Mouse (Mus musculus) kidney, adult 9 months (tissue): Measurements from ENCODE around the gene Ninj2.

Experiments
- DNase-seq: peaks from one replicate; pipeline ENCODE4 v3.0.0; 2022

Ninj2 gene

GRCm38 (mm10) chr6:120145439-120145838 lies 52.3 kb downstream of the Ninj2 start:
- DNase-seq, result peak; percentile 51

DNA sequence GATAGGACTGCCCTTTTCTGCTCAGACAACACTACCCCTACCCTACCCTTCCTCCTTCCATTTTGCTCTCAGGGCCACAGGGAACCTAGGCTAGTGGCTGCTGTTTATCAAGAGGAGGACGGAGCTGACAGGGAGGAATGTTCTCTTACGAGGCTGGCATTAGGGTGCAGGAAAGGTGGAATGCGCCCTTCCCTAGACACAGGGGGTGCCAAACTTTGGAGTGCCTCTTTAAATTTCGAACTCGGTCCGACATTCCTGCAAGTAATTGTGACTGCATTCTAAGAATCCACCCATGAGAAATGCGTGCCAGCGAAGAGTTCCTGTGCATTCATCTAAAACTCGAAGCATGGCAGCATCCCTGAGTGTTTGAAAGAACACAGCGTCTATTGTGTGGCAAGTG lies 53.5 kb downstream of the Ninj2 start:
- DNase-seq, result no peak

DNA sequence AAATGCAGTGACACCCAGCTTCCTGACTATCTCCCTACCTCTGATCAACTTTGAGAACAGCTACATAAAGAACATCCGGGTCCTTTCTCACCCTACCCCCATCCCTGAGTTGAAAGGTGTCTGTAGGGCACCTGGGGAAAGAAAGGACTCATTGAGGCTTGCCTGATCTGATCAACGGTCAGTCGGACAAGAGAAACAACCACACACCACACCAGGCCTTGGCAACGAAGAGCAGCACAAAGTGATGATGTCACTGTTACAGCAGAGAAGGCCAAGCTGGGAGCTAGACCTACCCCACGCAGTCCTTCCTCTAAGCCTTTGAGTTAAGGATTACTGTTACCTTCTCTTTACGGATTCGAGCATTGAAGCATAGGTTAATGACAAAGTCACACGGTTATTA lies 54.3 kb downstream of the Ninj2 start:
- no peak for DNase-seq

GRCm38 (mm10) chr6:120148716-120149392 lies 55.7 kb downstream of the Ninj2 start:
- no peak for DNase-seq

DNA sequence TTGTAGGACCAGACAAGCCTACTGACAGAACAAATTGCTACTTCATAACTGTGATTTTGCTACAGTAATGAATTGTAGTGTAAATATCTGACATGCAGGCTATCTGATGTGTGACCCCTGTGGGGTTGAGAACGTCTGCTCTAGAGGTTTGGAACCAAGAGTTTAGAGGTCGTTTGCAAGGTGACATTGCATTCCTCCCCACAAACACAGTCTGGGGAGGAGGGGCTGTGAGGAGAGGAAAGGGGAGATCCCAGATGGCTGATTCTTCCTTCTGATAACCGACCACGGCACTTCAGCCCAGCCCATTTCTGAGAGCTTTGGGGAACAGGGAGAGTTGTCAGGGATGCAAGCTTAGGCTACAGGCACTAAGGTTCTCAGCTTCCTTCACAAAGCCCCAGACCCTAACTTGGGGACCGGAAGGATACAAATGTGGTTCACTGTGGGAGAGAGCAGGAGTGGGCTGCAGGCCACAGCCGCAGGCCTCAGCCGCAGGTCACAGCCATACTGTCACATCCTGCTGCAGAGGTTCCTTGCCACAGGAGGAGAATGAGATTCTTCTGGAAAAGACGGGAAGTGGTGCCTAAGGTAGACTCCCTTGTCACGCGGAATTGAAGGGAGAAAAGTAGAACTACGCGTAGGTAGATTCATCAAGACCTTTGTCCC lies 56.4 kb downstream of the Ninj2 start:
- no peak for DNase-seq

DNA sequence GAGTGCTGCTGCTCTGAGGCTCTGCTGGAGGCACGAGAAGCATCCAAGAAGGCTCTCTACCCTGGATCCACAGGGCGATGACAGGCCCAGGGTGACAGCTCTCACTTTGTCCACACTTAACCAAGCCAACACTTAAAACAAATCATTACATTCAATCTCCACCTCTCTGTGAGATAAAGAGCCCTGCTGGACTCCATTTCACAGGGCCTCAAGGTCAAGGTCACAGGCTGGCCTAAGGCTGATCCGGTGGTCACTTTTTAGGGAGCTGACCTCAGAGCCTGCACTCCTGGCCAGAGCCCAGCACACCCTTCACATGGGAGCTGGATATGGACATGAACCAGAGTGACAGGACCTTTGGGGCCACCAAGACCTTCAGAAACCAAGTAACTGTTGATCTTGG lies 57.1 kb downstream of the Ninj2 start:
- no peak for DNase-seq

DNA sequence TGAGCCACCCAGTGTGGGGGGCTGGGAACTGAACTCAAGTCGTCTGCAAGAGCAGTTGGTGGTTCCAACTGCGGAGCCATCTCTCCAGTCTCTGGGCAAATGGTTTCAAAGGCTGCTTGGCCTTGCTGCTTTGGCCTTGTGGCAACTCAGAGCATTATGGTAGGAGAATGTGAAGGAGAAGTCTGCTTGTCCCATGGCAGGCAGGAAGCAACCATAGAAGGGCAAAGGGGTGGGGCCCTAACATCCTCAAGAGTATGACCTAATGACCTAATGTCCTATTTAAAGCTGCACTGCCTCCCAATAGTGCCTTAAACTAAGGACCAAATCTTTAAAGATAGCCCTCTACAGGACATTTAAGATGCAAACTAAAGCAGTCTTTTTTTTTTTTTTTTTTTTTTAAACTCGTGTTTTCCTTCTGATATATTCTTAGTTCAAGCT lies 58.5 kb downstream of the Ninj2 start:
- peak; percentile 35 for DNase-seq

- no peak for DNase-seq
Measured at GRCm38 (mm10) chr6:120152739-120153696, 59.9 kb downstream of the Ninj2 start.

GRCm38 (mm10) chr6:120154526-120155309 lies 61.6 kb downstream of the Ninj2 start:
- no peak for DNase-seq

DNA sequence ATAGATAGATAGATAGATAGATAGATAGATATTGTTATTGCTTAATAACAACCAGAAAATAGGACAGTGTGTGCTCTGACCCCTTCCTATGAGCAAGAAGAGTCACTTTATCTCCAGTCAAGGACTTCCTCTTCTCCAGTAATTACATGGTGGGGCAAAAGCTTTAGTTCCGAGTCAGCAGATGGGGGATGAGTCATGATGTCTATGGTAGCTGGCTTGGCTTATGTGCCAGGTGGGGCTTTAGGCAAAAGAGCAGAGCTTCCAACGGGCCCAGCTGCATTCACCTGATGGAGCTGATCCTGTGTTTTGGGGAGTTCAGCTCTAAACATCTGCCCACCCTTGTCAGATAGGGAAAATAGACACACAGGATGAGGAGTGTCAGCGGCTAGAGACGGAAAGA lies 62.4 kb downstream of the Ninj2 start:
- no peak for DNase-seq

DNA sequence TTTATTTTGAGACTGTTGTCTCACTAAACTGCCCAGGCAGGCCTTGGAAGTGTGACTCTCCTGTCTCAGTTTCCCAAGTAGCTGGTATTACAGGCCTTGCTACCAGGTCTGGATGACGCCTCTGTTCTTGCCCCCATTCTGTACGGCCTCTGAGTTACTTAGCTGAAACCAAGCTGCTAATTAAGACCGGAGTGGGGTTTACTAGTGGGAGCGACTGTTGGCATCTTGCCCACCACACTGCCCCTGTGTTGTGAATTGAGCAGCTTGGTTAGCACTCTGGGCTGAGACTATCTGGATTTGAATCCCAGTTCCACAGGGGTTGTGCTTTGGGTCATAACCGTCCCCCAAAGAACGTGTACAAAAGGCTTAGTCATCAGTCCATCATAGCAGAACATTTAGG lies 64.3 kb downstream of the Ninj2 start:
- DNase-seq, result no peak

DNA sequence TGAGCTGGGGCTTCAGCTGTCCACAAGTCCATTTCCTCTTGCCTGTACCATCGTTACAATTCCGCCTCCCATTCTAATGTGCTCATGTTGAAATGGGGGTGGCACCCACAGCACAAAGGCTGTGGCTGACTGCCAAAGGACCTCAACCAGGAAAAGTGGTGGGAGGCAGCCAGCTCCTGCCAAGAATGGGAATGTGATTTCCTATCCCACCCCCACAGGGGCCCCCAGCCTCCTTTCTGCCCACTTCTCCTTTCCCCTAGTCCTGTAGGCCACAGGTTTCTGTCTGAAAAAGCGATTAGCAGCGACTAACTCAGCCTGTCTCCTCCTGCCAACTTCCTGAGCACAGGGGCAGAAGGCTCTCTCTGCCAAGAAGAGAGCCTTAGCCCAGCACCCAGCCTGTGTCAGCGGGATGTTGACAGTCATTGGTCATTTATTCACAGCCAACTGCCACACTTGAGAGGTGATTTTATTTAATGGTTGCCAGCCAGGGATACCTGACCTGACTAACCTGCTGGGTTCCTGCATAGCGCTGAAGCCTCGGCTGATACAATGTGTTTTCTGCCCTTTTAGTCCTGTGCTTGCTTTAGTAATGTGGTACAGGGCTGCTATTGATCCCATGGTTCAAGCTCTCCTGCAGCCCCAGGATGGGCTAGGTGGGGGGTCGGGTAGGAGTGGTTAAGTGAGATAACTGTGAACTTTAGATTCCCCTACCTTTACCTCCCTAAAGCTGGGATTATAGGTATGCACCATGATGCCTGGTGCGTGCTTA lies 66.2 kb downstream of the Ninj2 start:
- peak; percentile 76 for DNase-seq

GRCm38 (mm10) chr6:120162928-120163327 lies 69.8 kb downstream of the Ninj2 start:
- no peak for DNase-seq

DNA sequence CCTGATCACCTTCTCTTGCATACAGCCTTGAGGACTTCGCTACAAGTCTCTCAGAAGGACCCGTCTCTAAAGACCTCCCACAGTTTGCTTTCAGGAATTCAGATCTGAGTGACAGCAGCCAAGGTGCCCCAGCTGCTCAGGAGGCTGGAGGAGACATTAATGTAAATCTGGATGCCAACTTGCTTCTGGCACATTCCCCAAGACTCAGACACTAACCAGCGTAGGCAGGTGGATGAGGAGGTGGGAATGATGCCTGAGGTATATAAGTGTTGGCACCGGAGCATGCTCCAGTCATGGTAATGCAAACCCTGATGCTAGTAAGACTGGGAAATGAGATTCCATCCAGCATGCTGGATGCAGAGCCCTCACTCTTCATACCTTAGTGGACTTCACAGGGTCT lies 71.6 kb downstream of the Ninj2 start:
- no peak for DNase-seq

GRCm38 (mm10) chr6:120167574-120167973 lies 74.4 kb downstream of the Ninj2 start:
- DNase-seq, result no peak

GRCm38 (mm10) chr6:120172294-120173017 lies 79.3 kb downstream of the Ninj2 start:
- no peak for DNase-seq

- DNase-seq, result peak; percentile 81
Measured at GRCm38 (mm10) chr6:120174028-120174601, 81.0 kb downstream of the Ninj2 start.

GRCm38 (mm10) chr6:120174602-120175115 lies 81.5 kb downstream of the Ninj2 start:
- no peak for DNase-seq

GRCm38 (mm10) chr6:120175650-120176049 lies 82.5 kb downstream of the Ninj2 start:
- DNase-seq, result no peak

DNA sequence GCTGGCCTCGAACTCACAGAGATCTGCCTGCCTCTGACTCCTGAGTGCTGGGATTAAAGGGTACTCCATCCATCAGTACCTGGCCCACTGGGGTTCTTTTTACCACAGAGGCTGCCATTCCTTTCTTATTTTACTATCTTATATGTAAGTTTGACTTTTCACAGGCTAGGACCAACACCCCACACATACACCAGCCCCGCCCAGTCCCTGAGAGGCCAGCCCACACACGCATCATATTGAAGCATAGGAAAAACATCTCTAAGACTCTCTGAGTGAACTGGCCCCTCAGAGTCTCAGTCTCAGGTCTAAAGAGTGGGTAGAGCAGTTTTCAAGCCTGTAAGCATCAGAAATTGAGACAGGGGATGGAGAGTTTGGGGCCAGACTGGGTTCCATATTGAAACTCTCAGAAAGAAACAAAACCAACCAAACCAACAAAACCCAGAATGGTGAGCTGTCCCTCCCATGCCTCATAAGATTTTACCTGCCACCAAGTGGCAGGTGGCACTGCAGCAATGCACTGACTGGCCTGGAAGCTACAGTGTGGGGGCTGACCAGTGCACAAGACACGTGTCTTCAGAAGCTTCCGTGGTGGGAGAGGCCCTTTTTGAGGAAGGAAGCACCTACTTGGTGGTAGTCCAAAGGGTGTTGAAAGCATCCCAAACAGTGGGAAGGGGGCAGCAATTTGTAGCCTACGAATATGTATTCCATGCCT lies 86.0 kb downstream of the Ninj2 start:
- no peak for DNase-seq
